Mouse (Mus musculus): Measurements from ENCODE around the gene Sh3bgr. TPM values are rescaled to one million over a fixed set of nuclear protein-coding genes. Genes with fewer than 3 reads are reported as not detected.

The Sh3bgr gene
- polyA plus RNA-seq, 1 experiment: 1.8 TPM

- Histone ChIP-seq H3K4me1 (ENCODE audit: control insufficient read depth, insufficient read depth, low read length) (peaks cover 3% of the 10 kb centered on the region), H3K27ac (ENCODE audit: control insufficient read depth, insufficient read depth, low read depth, low read length) (no peak overlapping the region), H3K27me3 (ENCODE audit: control insufficient read depth, insufficient read depth, low read length) (no peaks in the 10 kb centered on the region), H3K36me3 (ENCODE audit: control insufficient read depth, insufficient read depth, low read length) (no peaks in the 10 kb centered on the region), H3K4me3 (ENCODE audit: control insufficient read depth, low read depth, low read length) (no peak overlapping the region)
- TF ChIP-seq POLR2A (IDR thresholded peaks at IDR 0.05; ENCODE audit: control insufficient read depth, low read depth, low read length) (no peak), CTCF (IDR thresholded peaks at IDR 0.05; ENCODE audit: control insufficient read depth, insufficient read depth, insufficient replicate concordance, low read depth, low read length) (peak; percentile 93)
Observed at GRCm38 (mm10) chr16:96230411-96230810, 30.2 kb downstream of the Sh3bgr start.

- Histone ChIP-seq H3K36me3 (ENCODE audit: control insufficient read depth, insufficient read depth, low read length) (no peaks in the 10 kb centered on the region), H3K4me1 (ENCODE audit: control insufficient read depth, insufficient read depth, low read length) (peaks cover 8% of the 10 kb centered on the region), H3K27me3 (ENCODE audit: control insufficient read depth, insufficient read depth, low read length) (no peaks in the 10 kb centered on the region), H3K27ac (ENCODE audit: control insufficient read depth, insufficient read depth, low read depth, low read length) (no peak overlapping the region), H3K4me3 (ENCODE audit: control insufficient read depth, low read depth, low read length) (no peak overlapping the region)
- TF ChIP-seq POLR2A (IDR thresholded peaks at IDR 0.05; ENCODE audit: control insufficient read depth, low read depth, low read length): no peak
Observed at GRCm38 (mm10) chr16:96231251-96231650, 31.0 kb downstream of the Sh3bgr start.

GRCm38 (mm10) chr16:96231974-96232373, 31.7 kb downstream of the Sh3bgr start:
- Histone ChIP-seq H3K4me1 (ENCODE audit: control insufficient read depth, insufficient read depth, low read length) (peaks cover 10% of the 10 kb centered on the region), H3K27ac (ENCODE audit: control insufficient read depth, insufficient read depth, low read depth, low read length) (no peak overlapping the region), H3K27me3 (ENCODE audit: control insufficient read depth, insufficient read depth, low read length) (no peaks in the 10 kb centered on the region), H3K36me3 (ENCODE audit: control insufficient read depth, insufficient read depth, low read length) (no peaks in the 10 kb centered on the region), H3K4me3 (ENCODE audit: control insufficient read depth, low read depth, low read length) (no peak overlapping the region)
- TF ChIP-seq CTCF (IDR thresholded peaks at IDR 0.05; ENCODE audit: control insufficient read depth, insufficient read depth, insufficient replicate concordance, low read depth, low read length): no peak
- TF ChIP-seq POLR2A (IDR thresholded peaks at IDR 0.05; ENCODE audit: control insufficient read depth, low read depth, low read length): no peak

- Histone ChIP-seq H3K36me3 (ENCODE audit: control insufficient read depth, insufficient read depth, low read length) (no peaks in the 10 kb centered on the region), H3K27me3 (ENCODE audit: control insufficient read depth, insufficient read depth, low read length) (no peaks in the 10 kb centered on the region), H3K4me3 (ENCODE audit: control insufficient read depth, low read depth, low read length) (no peak overlapping the region), H3K27ac (ENCODE audit: control insufficient read depth, insufficient read depth, low read depth, low read length) (no peak overlapping the region), H3K4me1 (ENCODE audit: control insufficient read depth, insufficient read depth, low read length) (peaks cover 10% of the 10 kb centered on the region)
- TF ChIP-seq CTCF (IDR thresholded peaks at IDR 0.05; ENCODE audit: control insufficient read depth, insufficient read depth, insufficient replicate concordance, low read depth, low read length) (no peak), POLR2A (IDR thresholded peaks at IDR 0.05; ENCODE audit: control insufficient read depth, low read depth, low read length) (no peak)
Observed at GRCm38 (mm10) chr16:96233996-96234395, 33.7 kb downstream of the Sh3bgr start.

GRCm38 (mm10) chr16:96235366-96235970, 35.2 kb downstream of the Sh3bgr start, which contains the start of gene B3galt5:
TSS of gene B3galt5 (plus strand) at chr16:96235801.
- H3K27ac ChIP-seq (ENCODE audit: control insufficient read depth, insufficient read depth, low read depth, low read length): no peak within 1 kb of the TSS
- TF ChIP-seq POLR2A (IDR thresholded peaks at IDR 0.05; ENCODE audit: control insufficient read depth, low read depth, low read length): no peak
- TF ChIP-seq CTCF (IDR thresholded peaks at IDR 0.05; ENCODE audit: control insufficient read depth, insufficient read depth, insufficient replicate concordance, low read depth, low read length): no peak
- H3K27me3 ChIP-seq (ENCODE audit: control insufficient read depth, insufficient read depth, low read length): no peaks in the 10 kb centered on the region
- no peak within 1 kb of the TSS; the same call in 1 of the 2 replicates for H3K4me3 ChIP-seq (ENCODE audit: control insufficient read depth, low read depth, low read length)
- no peaks in the 10 kb centered on the region for H3K36me3 ChIP-seq (ENCODE audit: control insufficient read depth, insufficient read depth, low read length)
- peaks cover 10% of the 10 kb centered on the region for H3K4me1 ChIP-seq (ENCODE audit: control insufficient read depth, insufficient read depth, low read length)

- H3K4me3 ChIP-seq (ENCODE audit: control insufficient read depth, low read depth, low read length): no peak overlapping the region
- no peaks in the 10 kb centered on the region for H3K27me3 ChIP-seq (ENCODE audit: control insufficient read depth, insufficient read depth, low read length)
- H3K27ac ChIP-seq (ENCODE audit: control insufficient read depth, insufficient read depth, low read depth, low read length): no peak overlapping the region
- H3K36me3 ChIP-seq (ENCODE audit: control insufficient read depth, insufficient read depth, low read length): no peaks in the 10 kb centered on the region
- TF ChIP-seq POLR2A (IDR thresholded peaks at IDR 0.05; ENCODE audit: control insufficient read depth, low read depth, low read length) (no peak), CTCF (IDR thresholded peaks at IDR 0.05; ENCODE audit: control insufficient read depth, insufficient read depth, insufficient replicate concordance, low read depth, low read length) (no peak)
- H3K4me1 ChIP-seq (ENCODE audit: control insufficient read depth, insufficient read depth, low read length): no peaks in the 10 kb centered on the region
Observed at GRCm38 (mm10) chr16:96244496-96244895, 44.2 kb downstream of the Sh3bgr start.

GRCm38 (mm10) chr16:96249635-96250034, 49.4 kb downstream of the Sh3bgr start:
- Histone ChIP-seq H3K27ac (ENCODE audit: control insufficient read depth, insufficient read depth, low read depth, low read length) (no peak overlapping the region), H3K4me1 (ENCODE audit: control insufficient read depth, insufficient read depth, low read length) (no peaks in the 10 kb centered on the region), H3K27me3 (ENCODE audit: control insufficient read depth, insufficient read depth, low read length) (no peaks in the 10 kb centered on the region)

More at GRCm38 (mm10) chr16:96249635-96250034, 49.4 kb downstream of the Sh3bgr start:
- TF ChIP-seq CTCF (IDR thresholded peaks at IDR 0.05; ENCODE audit: control insufficient read depth, insufficient read depth, insufficient replicate concordance, low read depth, low read length): no peak
- no peak for TF ChIP-seq POLR2A (IDR thresholded peaks at IDR 0.05; ENCODE audit: control insufficient read depth, low read depth, low read length)
- no peak overlapping the region for H3K4me3 ChIP-seq (ENCODE audit: control insufficient read depth, low read depth, low read length)
- H3K36me3 ChIP-seq (ENCODE audit: control insufficient read depth, insufficient read depth, low read length): no peaks in the 10 kb centered on the region

Measured in testis, adult 2 months (tissue).